Mouse (Mus musculus): ENCODE measurements around the gene Padi2.

Gene Padi2

DNA sequence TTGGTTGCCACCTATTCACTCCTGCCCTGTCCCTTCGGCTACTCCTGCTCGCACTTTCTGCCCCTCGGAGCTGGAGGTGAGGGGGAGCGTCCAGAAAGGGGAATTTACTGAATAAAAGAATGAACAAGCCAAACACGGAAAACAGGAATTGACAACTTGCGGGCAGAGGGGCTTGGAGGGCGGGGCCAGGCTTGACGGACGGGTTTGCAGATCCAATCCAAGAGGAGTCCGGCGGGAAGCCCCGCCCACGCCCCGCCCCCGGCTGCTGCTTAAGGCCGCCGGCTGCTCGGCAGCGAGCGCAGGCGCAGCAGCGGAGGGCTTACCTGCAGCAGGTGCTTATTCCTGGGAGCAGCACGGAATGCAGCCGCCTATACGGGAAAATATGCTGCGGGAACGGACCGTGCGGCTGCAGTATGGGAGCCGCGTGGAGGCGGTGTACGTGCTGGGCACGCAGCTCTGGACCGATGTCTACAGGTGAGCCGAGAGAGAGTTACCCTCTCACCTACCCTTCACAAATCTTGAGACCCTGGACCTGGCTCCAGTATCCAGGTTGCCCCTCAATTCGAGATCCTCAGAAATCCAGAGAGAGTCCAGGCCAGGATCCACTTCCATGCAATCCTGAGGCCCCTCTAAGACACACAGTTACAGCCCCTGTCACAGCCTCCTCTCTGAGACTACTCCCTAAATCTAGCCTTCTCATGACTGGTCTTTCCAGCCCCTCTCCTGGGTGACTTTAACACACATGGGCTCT lies at the start of gene Padi2:
Padi2 (plus strand) TSS at position 269 of the 751 bp plus-strand sequence.
- DNase-seq (ENCODE audit: low spot score in 2 of 2) = peak; percentile 56 to 68

- DNase-seq (ENCODE audit: low spot score in 2 of 2) = no peak
These were observed 49.1 kb upstream of the Padi2 start for GRCm38 (mm10) chr4:140857041-140857440.

DNA sequence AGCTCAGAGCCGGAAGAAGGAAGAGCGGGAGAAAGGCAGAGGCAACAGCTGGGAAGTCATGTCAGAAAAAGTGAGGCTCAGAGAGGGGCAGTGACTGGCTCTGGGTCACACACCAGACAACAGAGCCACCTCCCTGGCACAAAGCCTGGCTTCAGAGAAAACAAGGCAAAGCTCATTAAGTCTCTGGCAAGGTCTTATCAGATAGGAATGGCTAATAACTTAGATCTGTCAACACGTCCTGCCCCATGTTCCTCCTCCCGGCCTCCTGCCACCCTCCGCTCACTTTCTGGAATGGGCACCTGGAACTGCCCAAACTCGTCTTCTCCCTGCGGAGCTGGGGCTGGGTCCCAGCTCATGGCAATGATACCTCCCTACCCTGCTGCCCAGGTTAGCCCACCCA lies 48.3 kb upstream of the Padi2 start:
- no peak for DNase-seq (ENCODE audit: low spot score in 2 of 2)

DNA sequence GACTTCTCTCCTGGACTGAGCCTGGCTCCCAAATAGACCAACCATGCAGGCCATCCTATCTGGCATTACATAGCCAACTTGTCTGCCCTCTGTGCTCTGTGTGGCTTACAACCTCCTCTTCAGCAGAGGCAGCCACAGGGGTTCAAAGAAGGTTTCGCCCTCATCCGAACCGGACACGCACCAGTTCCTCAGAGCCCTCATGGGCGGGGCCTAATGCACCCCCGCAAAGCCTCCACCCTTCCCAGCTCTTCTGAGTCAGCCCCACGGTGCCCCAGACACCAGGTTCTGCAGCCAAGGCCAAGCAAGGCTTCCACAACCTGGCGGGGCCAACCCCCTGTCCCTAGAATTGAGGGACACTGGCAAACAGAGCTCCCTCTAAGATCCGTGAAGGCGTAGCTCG lies 46.9 kb upstream of the Padi2 start:
- no peak for DNase-seq (ENCODE audit: low spot score in 2 of 2)

GRCm38 (mm10) chr4:140860125-140860766 lies 45.9 kb upstream of the Padi2 start:
- no peak for DNase-seq (ENCODE audit: low spot score in 2 of 2)

DNA sequence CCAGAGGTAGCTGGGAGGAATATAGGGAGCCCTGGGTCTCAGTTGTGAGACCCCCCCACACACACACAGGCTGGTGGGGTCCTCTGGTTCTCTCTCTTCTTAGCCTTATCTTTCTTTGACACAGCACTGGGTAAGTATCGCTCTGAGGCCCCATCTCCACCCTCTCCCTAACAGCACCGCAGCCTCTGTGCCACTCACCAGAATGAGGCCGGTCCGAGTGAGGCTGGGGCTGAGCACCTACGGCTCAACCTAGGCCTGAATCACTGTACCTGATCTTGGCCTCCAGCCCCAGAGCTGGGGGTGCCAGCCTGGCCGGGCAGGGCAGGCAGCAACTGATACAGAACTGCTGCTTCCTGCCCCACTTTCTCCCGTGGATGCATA lies 45.4 kb upstream of the Padi2 start:
- no peak for DNase-seq (ENCODE audit: low spot score in 2 of 2)

GRCm38 (mm10) chr4:140862036-140862650 lies 44.0 kb upstream of the Padi2 start:
- peak; percentile 8 to 42 for DNase-seq (ENCODE audit: low spot score in 2 of 2)

GRCm38 (mm10) chr4:140868484-140869190 lies 37.5 kb upstream of the Padi2 start:
- no peak for DNase-seq (ENCODE audit: low spot score in 2 of 2)

DNA sequence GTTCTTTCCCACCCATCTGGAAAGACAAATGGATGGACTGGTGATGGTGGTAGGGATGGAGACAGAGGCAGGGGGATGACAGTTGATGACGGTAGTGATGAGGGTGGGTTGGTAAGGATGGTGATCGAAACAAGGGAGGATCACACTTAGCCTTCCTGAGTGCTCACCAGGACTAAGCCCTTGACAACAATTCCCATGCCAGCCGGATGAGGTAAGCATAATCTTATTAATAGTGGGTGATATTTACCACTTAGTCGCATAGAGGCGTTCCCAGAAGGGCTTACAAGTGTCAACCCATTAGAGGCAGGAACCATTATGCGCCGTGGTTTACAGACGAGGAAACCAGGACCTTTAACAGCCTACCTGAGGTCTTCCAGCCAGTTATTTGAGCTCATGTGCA lies 36.2 kb upstream of the Padi2 start:
- no peak for DNase-seq (ENCODE audit: low spot score in 2 of 2)

GRCm38 (mm10) chr4:140870876-140871275 lies 35.3 kb upstream of the Padi2 start:
- no peak for DNase-seq (ENCODE audit: low spot score in 2 of 2)

DNA sequence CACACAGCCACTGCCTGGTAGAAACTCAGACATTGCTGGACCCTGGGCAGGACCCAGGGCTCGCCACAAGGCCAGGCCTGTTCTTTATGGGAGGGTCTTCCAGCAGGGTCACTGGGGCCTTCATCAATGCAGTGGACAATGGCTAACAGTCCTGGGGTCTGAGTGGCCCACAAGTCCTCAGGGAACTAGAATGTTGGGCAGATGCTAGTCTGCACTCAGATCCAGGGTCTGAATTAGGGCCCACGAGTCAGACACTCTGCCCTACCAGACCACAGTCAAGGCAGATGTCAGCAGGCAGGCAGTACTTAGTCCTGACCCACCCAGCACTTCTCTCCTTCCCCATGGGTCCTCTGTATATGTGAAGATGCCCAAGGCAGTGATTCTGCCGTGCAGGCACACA lies 34.8 kb upstream of the Padi2 start:
- no peak for DNase-seq (ENCODE audit: low spot score in 2 of 2)

DNA sequence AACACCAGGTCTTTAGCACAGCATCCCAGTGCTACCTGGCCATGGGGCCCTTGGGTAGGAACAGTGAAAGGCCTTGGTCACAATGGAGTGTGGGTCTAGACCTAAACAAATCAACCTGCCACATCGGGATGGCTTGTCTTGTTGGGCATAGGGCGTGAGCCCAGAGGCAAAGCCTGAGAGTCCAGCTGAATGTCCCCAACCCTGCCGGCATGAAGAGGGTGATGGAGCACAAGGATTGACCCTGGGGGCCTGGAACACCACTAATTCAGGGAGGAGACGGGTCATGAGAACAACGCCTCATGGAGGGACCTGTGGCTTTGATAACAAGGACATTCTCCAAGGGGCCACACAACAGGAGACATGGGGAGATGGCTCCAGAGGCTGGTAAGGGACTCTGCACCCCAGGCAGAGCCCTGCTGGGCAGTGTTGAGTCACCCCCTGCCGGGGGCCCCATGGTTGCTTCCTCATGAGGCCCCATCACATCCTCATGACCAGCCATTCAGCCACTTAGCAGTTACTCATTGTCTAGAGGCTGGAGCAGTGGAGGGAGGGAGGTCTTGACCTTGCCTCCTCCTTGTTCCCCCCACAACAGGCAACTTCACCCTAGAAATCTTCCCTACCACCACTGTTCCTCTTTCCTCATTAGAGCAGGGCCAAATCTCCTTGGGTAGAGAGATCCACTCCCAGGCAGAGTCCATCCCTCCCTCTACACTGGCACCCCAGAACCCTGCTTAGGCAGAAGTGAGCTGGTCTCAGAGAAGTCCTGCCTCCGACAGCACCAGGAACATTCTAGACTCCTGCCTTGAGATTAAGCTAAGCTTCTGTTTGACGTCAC lies 34.1 kb upstream of the Padi2 start:
- DNase-seq (ENCODE audit: low spot score in 2 of 2) = no peak

- no peak for DNase-seq (ENCODE audit: low spot score in 2 of 2)
These were observed 33.5 kb upstream of the Padi2 start for GRCm38 (mm10) chr4:140872686-140872992.

DNA sequence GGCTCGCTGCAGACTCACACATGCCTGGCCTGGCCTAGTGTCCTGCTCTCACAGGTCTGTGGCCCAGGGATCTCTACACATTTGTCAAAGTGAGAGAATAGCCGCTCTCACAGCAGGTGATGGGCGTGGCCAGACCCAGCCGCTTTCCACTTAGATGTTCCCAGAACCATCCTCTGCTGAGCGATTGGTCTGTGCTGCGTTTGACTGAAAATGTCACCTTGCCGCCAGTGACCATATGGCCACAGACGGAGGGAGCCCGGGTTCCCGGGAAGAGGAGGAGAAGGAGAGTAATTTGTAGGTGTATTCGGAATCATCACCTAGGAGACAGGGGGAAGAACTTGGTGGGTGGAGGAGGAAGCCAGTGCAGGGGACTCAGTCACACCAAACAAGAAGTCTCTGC lies 33.1 kb upstream of the Padi2 start:
- DNase-seq (ENCODE audit: low spot score in 2 of 2) = no peak

GRCm38 (mm10) chr4:140876161-140876560 lies 30.0 kb upstream of the Padi2 start:
- DNase-seq (ENCODE audit: low spot score in 2 of 2) = no peak

- DNase-seq (ENCODE audit: low spot score in 2 of 2) = no peak
These were observed 29.5 kb upstream of the Padi2 start for GRCm38 (mm10) chr4:140876681-140877080.

DNA sequence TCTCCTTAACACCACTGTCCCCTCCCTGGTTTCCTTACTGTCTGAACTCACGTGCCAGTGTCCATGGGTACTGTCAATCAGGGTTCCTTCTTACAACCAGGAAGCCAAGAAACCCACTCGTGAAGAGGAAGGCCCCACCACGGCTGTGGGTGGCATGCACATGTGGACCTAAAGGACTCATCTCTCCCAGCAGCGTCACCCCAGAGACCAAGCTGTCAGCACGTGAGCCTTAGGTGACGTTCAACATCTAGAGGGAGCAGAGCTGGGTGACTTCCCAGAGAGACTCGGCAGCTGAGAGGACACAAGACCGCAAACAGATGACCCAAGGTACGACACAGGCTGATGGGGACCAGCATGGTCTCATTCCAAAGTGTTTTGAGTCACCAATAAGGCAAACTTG lies 28.7 kb upstream of the Padi2 start:
- no peak for DNase-seq (ENCODE audit: low spot score in 2 of 2)

DNA sequence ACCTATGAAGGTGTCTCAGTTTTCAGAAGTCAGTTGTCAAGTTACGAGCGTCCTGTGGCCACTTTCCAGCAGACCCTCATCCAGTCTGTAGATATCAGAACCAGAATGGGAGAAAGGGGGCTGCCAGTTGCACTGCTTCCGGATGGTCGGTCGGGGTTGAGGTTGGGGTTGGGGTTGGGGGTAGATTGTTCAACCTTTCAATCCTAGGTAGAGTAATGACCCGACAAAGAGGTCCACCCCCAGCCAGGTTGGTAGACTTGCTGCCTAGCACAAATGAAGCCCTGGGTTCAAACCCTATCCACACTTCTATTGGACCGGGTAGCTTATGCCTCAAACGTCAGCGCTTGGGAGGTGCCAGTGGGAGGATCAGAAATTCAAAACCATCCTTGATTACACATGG lies 27.5 kb upstream of the Padi2 start:
- no peak for DNase-seq (ENCODE audit: low spot score in 2 of 2)

DNA sequence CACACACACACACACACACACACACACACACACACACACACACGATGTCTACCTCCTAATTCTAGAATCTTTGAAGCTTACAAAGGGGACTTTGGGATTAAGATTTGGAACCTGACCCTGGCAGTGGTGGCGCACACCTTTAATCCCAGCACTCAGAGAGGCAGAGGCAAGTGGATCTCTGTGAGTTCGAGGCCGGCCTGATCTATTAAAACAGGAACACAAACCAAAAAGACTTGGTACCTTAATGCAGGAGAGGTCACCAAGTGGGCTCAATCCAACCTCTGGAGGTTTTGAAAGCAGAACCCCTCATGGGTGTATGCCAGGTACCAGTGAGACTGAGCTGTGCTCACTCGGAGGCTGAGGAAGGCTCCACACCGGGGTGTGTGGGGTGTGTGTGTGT lies 27.0 kb upstream of the Padi2 start:
- no peak for DNase-seq (ENCODE audit: low spot score in 2 of 2)

DNA sequence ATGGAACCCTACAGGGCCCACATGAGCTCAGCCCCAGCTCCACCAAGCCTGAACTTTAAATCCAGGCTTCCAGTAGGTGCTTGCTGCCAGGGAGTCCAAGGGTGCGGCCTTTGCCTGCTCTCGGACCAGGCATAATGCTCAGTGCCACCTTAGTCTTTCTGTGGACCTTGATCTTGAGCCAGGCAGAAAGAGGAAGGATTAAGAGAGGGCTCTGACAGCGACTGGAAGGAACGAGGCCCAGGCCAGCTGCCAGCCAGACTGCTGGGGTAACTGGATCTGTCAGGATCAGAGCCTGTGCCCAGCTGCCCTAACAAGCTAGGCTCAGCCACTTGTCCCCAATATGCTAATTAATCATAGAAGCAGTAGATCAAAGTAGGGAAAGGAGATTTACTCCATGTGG lies 26.4 kb upstream of the Padi2 start:
- DNase-seq (ENCODE audit: low spot score in 2 of 2) = no peak

DNA sequence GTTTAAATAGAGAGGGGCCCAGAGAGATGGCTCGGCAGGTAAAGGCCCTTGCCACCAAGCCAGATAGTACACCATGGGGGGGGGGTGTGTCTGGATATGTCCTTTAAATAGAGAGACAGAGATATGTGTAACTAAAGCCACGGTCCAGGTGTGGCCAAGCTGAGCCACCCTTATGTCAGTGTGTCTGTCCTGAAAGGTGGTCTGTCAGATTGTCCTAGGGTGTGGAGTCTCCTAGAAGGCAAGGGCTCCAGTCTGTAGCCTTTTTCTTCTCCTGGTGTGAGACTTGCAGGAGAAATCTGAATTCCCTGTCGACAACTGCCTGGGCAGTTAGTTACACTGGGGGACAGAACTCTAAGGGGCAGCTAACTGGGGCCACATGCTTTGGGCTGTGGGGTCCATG lies 25.9 kb upstream of the Padi2 start:
- DNase-seq (ENCODE audit: low spot score in 2 of 2) = no peak
